Mouse (Mus musculus) embryo, embryonic 9.5 days (tissue): Measurements from ENCODE around the gene Olfr1506.
"Not testable (repeated sequence)": the region's sequence is repeated elsewhere in the genome, so short reads cannot be mapped to it uniquely, and the experiment has no call there.

Experiments
- DNase-seq: peaks from one replicate; pipeline ENCODE4 v3.0.0-alpha.2; 2017; ENCODE audit errors: extremely low spot score

The Olfr1506 gene

DNA sequence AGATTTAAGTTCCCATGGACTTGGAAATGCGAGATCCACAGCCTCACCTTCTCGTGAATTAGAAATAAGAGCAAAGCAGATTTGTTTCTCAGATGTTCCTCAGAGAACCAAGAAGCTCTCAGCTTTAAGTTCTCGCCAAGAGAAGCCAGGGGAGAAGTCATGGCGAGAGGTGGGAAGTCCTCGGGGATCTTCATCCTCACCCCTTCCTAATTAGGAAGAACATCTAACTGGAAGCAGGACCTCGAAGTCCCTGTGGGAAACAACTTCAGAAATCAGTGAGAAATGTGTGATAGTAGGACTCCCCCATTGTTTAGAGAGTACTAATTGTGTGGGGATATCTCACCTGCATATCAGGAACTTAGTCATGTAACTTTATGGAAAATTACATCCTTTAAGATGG lies at the start of gene Olfr1506:
Gene Olfr1506 (minus strand): TSS at position 101 of the 400 bp plus-strand sequence.
- not testable (repeated sequence) for DNase-seq

DNA sequence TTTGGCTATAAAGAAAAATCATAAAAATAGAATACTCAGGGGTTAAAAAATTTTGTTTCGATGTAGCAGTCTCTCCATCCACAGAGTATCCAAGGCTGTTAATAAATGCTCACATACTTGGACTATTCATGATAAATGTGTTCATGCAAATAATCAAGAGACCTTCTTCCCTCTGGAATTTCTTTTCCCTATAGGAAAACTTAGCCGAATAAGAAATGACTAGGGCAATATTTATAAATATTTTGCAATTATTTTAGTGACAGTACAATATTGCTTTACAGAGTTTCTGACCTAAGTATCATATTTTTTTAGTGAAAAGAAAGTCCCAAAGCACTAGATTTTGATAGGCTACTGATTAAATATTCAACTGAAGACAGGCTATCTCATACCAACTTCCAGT lies 46.6 kb upstream of the Olfr1506 start, which contains the start of gene Olfr1271:
Gene Olfr1271 (minus strand): TSS at position 101 of the 400 bp plus-strand sequence.
- no peak for DNase-seq

DNA sequence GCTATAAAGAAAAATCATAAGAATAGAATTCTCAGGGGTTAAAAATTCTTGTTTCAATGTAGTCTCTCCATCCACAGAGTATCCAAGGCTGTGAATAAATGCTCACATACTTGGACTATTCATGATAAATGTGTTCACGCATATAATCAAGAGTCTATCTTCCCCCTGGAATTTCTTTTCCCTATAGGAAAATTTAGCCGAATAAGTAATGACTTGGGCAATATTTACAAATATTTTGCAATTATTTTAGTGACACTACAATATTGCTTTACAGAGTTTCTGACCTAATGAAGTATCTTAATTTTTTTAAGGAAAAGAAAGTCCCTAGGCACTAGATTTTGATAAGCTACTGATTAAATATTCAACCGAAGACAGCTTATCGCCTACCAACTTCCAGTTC lies 33.2 kb upstream of the Olfr1506 start, which contains the start of gene Olfr142:
Gene Olfr142 (minus strand): TSS at position 101 of the 400 bp plus-strand sequence.
- DNase-seq: no peak

DNA sequence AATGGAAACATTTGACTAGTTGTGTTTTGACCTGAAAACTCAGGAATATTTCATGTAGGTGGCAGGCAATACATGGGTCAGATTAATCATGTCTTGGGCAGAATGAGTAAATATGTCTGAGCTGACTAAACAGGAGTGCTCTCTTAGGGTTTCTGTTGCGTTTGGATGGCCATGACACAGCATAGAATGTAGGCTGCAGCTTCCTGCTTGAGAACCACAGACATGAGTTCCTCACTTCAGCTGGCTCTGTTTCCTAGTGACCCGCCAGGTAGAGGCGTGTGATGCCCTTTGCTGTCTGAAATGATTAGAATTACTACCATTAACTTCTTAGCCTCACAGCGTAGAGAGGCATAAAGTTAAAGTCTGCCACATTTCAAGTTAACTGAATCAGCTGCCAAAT lies 24.7 kb downstream of the Olfr1506 start:
- not testable (repeated sequence) for DNase-seq

DNA sequence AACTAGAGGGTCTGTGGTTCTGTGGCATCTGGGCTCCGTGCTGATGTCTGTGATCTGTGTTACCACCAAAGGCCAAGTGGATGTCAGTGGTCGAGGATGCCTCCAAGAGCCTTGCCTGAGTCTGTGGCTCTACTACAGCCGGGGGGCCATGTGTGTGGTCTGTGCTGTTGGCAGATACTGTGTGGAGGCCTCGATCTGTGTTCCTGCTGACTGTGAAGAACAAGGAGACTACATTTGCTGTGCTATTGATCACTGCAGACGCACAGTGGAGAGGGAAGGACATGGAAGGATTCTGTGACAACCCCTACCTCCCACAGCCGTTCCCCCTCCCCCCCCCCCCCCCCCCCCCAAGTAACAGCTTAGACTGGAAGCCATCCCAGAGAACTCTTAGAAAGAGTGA lies 29.0 kb downstream of the Olfr1506 start:
- DNase-seq: not testable (repeated sequence)

DNA sequence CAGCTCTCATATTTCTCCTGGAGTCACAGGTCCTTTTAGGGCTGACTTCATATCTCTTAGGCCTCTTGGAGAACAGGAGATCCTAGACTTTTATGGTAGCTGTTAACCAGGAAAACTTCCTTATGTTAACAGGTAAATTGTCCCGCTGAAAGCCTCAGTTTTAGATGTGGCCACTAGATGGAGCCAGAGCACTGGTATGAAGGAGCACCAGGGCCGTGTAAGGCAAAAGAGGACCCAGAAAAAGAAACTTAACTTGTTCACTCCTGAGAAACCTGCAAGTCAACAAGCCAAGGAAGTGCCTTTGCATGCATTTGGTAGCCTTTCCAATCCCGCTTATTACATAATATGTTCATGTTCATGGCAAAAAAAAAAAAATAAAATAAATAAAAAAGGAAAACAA lies 29.5 kb downstream of the Olfr1506 start:
- not testable (repeated sequence) for DNase-seq

DNA sequence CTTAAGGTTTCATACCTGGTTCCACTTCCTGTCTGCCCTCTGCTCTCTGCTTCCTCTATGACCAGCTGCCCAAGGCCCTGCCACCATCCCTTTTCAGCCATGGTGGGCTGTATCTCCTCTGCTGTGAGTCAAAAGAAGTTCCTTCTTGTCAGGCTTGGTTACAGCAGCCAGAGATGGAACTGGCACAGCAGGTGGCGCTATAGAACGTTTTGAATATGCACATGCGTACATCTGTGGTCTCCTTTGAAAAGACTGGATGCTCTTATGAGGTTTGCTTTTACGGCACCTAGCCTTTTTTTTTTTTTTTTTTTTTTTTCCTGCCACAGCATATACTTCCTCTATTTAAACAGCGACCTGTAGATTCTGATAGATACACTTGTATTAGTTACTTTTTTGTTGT lies 37.2 kb downstream of the Olfr1506 start:
- not testable (repeated sequence) for DNase-seq

DNA sequence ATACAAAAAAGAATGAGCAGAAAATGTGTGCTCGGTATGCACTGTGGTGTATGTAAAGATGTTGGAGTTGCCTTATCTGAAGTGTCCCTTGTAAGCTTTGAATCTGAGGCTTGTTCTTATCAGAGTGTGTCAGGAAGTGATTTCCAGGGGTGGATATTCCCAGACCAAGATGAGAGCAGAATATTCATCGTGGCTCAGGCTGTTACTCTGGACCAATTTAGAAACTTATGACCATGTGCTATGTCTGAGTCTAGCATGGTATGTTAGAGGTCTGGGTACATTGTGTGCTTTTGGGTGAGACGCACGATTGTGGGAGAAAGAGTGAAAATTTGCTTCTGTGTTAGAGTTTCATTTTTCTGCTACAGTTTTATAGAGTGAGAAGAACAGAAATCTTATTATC lies 38.2 kb downstream of the Olfr1506 start:
- not testable (repeated sequence) for DNase-seq
